Mouse (Mus musculus) spleen, adult 2 months (tissue): ENCODE data around the gene Padi6.
A peak's percentile ranks its signal among the peaks of the same experiment; 100 is the strongest.

Experiments
- CTCF ChIP-seq: fragments of 200-500 bp; IDR thresholded peaks from 2 replicates; pipeline ENCODE4 v1.5.1; 2011; ENCODE audit warnings: mild to moderate bottlenecking, inconsistent platforms; ENCODE audit not compliant: insufficient read depth, insufficient read length, insufficient replicate concordance; ENCODE audit errors: extremely low read depth
- POLR2A ChIP-seq: fragments of 200-500 bp; IDR thresholded peaks from 2 replicates; pipeline ENCODE4 v1.6.1; 2011; ENCODE audit warnings: low read depth, low read length, inconsistent platforms

DNA sequence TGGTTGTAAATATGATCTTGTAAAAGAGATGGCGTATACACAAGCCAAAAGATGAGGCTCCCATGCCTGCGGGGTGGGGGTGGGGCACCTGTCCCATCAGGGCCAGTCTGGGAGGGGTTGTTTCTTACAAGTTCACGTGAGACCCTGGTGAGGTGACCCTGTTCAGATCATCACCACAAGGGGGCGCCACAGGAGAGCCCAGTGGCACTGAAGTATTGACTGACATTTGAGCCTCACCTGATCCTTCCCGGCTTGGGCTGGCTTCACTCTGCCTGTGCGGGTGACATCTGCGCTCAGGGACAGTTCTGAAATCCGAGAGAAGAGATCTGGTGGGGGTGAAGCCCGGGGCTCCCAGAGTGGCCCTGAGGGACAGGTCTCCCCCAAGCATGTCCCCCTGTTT is 20.7 kb upstream of the Padi6 start:
- TF ChIP-seq CTCF (peak; percentile 65; the same call in 1 of the 2 replicates), POLR2A (no peak)
